Mouse (Mus musculus): ENCODE data around the gene Lipc. TPM values are rescaled to one million over a fixed set of nuclear protein-coding genes. Genes with fewer than 3 reads are reported as not detected.
"Not testable (repeated sequence)": the region's sequence is repeated elsewhere in the genome, so short reads cannot be mapped to it uniquely, and the experiment has no call there.

The Lipc gene
- polyA plus RNA-seq, 1 experiment, result 0.08 TPM

DNA sequence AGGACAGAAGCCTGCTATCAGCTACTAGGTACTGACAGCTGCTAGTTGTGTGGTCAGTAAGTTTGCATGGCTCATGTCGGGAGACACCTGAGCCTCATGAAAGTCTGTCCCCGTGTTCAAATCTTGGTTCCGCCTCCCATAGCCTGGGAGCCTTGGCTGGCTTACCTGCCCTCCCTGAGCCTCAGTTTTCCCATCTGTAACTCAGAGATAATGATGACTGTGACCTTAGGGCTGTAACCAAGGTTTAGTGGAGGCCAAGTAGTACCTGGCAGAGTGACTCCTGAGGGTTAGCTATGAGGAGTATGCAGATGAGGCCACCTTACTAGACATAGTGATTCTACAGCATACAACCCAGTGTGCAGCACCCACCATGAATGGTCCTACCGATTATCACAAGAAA lies 81.7 kb downstream of the Lipc start:
- peaks cover 6% of the 10 kb centered on the region for H3K4me1 ChIP-seq (ENCODE audit: control insufficient read depth, insufficient read depth, low read length)
- no peak overlapping the region for H3K4me3 ChIP-seq (replicated peaks; ENCODE audit: insufficient read depth, low read depth, low read length)
- TF ChIP-seq CTCF (IDR thresholded peaks at IDR 0.05; ENCODE audit: borderline replicate concordance, insufficient read depth, low read depth, low read length) (no peak), POLR2A (IDR thresholded peaks at IDR 0.05; ENCODE audit: borderline replicate concordance, insufficient read depth, low read length) (no peak)
- H3K27me3 ChIP-seq (ENCODE audit: control insufficient read depth, insufficient read depth, low read length), result no peaks in the 10 kb centered on the region
- 93% methylated on average over 4 of the region's 4 CpGs for WGBS
- no peak overlapping the region for H3K27ac ChIP-seq (ENCODE audit: insufficient read depth, low read length)
- no peak for DNase-seq

DNA sequence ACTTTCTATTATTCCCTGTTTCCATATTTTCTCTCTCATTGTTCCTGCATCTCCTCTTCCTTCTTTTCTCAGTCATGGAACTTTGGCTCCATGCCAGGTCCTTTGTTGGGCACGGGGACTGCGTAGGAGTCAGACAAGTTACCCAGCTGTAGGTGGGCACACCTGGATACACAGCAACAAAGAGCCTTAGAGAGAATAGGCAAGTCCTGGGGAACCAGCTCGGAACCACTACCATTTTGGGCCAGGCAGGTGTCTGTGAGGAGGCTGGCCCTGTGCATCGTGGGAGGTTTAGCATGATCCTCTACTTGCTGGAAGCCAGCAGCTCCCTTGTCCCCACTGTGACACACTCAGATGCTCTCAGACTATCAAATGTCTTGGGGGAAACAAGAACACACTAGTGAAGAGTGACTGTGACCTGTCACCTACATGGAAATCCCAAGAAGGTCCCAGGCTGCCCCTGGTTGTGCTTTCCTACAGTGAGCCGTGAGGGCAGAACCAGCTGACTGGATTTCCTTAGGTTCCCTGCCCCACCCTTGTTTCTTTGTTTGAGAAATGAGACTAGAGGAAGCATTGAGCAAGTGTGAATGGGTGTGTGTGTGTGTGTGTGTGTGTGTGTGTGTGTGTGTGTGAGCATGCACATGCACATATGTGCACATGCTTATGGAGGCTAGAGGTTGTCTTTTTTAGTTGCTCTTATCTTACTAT lies 82.7 kb downstream of the Lipc start:
- Histone ChIP-seq H3K4me3 (replicated peaks; ENCODE audit: insufficient read depth, low read depth, low read length) (no peak overlapping the region), H3K4me1 (ENCODE audit: control insufficient read depth, insufficient read depth, low read length) (no peaks in the 10 kb centered on the region), H3K27ac (ENCODE audit: insufficient read depth, low read length) (no peak overlapping the region), H3K27me3 (ENCODE audit: control insufficient read depth, insufficient read depth, low read length) (no peaks in the 10 kb centered on the region)
- DNase-seq, result no peak
- 72% methylated on average over 5 of the region's 5 CpGs for WGBS
- TF ChIP-seq POLR2A (IDR thresholded peaks at IDR 0.05; ENCODE audit: borderline replicate concordance, insufficient read depth, low read length), result no peak

DNA sequence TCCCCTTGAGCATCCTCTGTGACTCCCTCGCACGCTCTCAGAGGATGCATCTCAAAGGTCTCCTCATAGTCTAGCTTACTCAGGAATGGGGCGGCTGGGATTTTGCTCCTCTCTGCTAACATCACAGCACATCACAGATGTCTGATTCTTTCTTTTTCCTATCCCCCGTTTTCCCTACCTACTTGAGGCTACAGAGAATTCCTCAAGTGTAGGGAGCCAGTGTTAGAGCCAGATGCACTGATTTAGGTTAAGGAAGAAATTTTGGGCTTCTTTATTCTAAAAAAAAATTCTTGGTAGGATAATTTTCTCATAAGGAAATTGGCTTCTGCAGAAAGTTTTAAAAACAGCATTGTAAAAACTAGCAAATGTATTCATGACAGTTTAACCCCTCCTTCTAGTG lies 84.6 kb downstream of the Lipc start:
- TF ChIP-seq POLR2A (IDR thresholded peaks at IDR 0.05; ENCODE audit: borderline replicate concordance, insufficient read depth, low read length) (no peak), CTCF (IDR thresholded peaks at IDR 0.05; ENCODE audit: borderline replicate concordance, insufficient read depth, low read depth, low read length) (no peak)
- no peak overlapping the region for H3K4me3 ChIP-seq (replicated peaks; ENCODE audit: insufficient read depth, low read depth, low read length)
- H3K27ac ChIP-seq (ENCODE audit: insufficient read depth, low read length), result no peak overlapping the region
- no peak for DNase-seq
- H3K27me3 ChIP-seq (ENCODE audit: control insufficient read depth, insufficient read depth, low read length), result no peaks in the 10 kb centered on the region
- WGBS, result 91% methylated on average over 4 of the region's 4 CpGs
- no peaks in the 10 kb centered on the region for H3K4me1 ChIP-seq (ENCODE audit: control insufficient read depth, insufficient read depth, low read length)

DNA sequence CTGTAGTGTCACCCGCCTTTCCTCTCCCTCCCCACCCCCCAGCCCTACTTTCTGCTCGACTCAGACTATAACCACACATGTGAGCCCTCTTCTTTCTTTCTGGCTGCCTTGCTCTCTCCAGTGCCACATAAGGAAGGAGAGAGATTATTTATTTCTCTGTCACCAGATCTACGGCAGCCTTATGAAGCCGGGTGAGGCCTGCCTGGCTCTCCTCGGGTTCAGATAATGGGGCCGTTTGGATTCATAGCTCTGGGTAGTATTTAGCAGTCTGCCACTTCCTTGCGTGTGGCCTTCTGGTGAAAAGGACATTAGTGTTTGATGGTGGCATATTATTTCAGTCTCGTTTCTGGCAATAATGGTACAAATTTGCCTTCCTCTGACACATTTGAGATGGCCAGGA lies 88.0 kb downstream of the Lipc start:
- Histone ChIP-seq H3K4me1 (ENCODE audit: control insufficient read depth, insufficient read depth, low read length) (no peaks in the 10 kb centered on the region), H3K27ac (ENCODE audit: insufficient read depth, low read length) (no peak overlapping the region), H3K27me3 (ENCODE audit: control insufficient read depth, insufficient read depth, low read length) (no peaks in the 10 kb centered on the region), H3K4me3 (replicated peaks; ENCODE audit: insufficient read depth, low read depth, low read length) (no peak overlapping the region)
- 83% methylated on average over 8 of the region's 8 CpGs for WGBS
- no peak for DNase-seq
- TF ChIP-seq POLR2A (IDR thresholded peaks at IDR 0.05; ENCODE audit: borderline replicate concordance, insufficient read depth, low read length), result no peak
- no peak for TF ChIP-seq CTCF (IDR thresholded peaks at IDR 0.05; ENCODE audit: borderline replicate concordance, insufficient read depth, low read depth, low read length)

DNA sequence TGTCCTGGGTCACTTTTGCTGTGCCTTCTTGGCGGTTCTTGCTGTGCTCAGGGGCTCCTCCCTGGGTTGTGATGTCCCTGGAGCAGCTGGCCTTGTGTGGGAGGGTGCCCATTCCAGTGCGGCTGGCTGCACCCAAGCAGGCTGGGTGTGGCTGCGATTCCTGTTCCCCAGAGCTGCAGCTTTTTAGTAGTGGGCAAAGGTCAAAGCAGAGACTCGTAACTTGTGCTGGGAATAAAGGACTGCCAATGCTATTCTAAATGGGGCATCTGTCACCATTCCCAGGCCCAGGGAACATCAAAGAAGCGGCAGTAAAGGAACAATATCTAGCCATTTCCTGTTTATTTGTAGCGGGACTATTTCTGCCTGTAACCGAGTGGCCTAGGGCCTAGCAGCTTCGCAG lies 88.7 kb downstream of the Lipc start:
- 52% methylated on average over 8 of the region's 8 CpGs for WGBS
- TF ChIP-seq POLR2A (IDR thresholded peaks at IDR 0.05; ENCODE audit: borderline replicate concordance, insufficient read depth, low read length) (no peak), CTCF (IDR thresholded peaks at IDR 0.05; ENCODE audit: borderline replicate concordance, insufficient read depth, low read depth, low read length) (no peak)
- Histone ChIP-seq H3K27ac (ENCODE audit: insufficient read depth, low read length) (no peak overlapping the region), H3K4me1 (ENCODE audit: control insufficient read depth, insufficient read depth, low read length) (no peaks in the 10 kb centered on the region), H3K4me3 (replicated peaks; ENCODE audit: insufficient read depth, low read depth, low read length) (no peak overlapping the region), H3K27me3 (ENCODE audit: control insufficient read depth, insufficient read depth, low read length) (no peaks in the 10 kb centered on the region)
- DNase-seq, result no peak

DNA sequence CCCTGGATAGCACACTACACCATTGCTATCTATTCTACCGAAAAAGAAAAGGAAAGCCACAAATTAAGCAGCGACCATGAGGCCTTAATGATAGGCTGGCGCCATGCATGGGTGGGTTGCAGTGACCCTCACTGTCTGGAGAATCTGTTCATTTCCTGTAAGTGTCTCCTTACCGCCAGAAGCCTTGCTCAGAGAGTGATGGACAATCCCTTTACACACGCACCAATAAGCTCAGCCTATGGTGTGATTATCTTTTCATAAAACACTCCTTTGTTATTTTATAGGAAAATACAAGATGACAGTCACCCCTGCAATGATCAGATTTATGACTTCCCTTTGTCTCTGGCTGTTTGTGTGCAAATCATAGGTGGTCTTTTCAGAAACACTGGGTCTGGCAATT lies 92.8 kb downstream of the Lipc start:
- no peak for DNase-seq
- Histone ChIP-seq H3K27me3 (ENCODE audit: control insufficient read depth, insufficient read depth, low read length) (no peaks in the 10 kb centered on the region), H3K4me3 (replicated peaks; ENCODE audit: insufficient read depth, low read depth, low read length) (no peak overlapping the region), H3K4me1 (ENCODE audit: control insufficient read depth, insufficient read depth, low read length) (no peaks in the 10 kb centered on the region), H3K27ac (ENCODE audit: insufficient read depth, low read length) (no peak overlapping the region)
- TF ChIP-seq CTCF (IDR thresholded peaks at IDR 0.05; ENCODE audit: borderline replicate concordance, insufficient read depth, low read depth, low read length) (no peak), POLR2A (IDR thresholded peaks at IDR 0.05; ENCODE audit: borderline replicate concordance, insufficient read depth, low read length) (no peak)
- WGBS, result 75% methylated on average over 5 of the region's 5 CpGs

DNA sequence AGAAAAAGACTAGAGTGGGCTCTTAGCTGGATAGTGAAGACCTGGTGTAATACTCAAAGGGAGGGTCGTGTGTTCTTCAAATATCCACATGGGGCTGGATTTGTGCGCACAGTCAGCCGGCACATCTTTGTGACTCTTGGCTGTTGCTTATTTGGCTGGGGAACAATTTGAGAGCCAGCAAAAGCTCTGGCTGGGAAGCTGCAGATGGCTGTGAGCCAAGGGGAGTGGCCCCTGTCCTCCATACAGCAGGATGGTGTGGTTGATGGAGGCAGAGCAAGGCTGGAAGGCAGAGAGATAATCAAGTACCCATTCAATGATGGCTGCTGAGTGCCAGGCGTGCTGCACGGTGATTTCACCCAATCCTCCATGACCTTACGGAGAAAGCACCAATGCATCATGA lies 96.2 kb downstream of the Lipc start:
- Histone ChIP-seq H3K4me1 (ENCODE audit: control insufficient read depth, insufficient read depth, low read length) (no peaks in the 10 kb centered on the region), H3K27ac (ENCODE audit: insufficient read depth, low read length) (no peak overlapping the region), H3K4me3 (replicated peaks; ENCODE audit: insufficient read depth, low read depth, low read length) (no peak overlapping the region), H3K27me3 (ENCODE audit: control insufficient read depth, insufficient read depth, low read length) (no peaks in the 10 kb centered on the region)
- WGBS, result 44% methylated on average over 6 of the region's 6 CpGs
- no peak for DNase-seq
- TF ChIP-seq POLR2A (IDR thresholded peaks at IDR 0.05; ENCODE audit: borderline replicate concordance, insufficient read depth, low read length), result no peak
- TF ChIP-seq CTCF (IDR thresholded peaks at IDR 0.05; ENCODE audit: borderline replicate concordance, insufficient read depth, low read depth, low read length), result no peak

DNA sequence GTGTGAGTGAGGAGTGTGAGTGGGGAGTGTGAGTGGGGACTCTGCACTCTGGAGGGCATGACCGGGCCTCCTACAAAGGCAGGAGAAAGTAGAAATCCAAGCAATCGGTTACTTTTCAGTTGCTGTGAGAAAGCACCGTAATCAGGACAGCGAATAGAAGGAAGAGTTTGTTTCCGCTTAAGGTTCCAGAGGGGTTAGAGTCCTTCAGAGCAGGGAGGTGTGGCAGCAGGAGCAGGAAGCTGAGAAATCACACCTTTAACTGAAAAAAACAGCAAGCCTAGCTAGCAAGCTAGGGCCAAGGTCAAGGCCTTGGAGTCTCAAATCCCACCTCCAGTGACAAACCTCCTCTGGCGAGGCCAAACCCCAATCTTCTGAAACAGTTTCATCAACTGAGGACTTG lies 97.1 kb downstream of the Lipc start:
- 93% methylated on average over 6 of the region's 6 CpGs for WGBS
- H3K27me3 ChIP-seq (ENCODE audit: control insufficient read depth, insufficient read depth, low read length), result no peaks in the 10 kb centered on the region
- H3K4me1 ChIP-seq (ENCODE audit: control insufficient read depth, insufficient read depth, low read length), result no peaks in the 10 kb centered on the region
- H3K4me3 ChIP-seq (replicated peaks; ENCODE audit: insufficient read depth, low read depth, low read length), result no peak overlapping the region
- H3K27ac ChIP-seq (ENCODE audit: insufficient read depth, low read length), result no peak overlapping the region
- no peak for DNase-seq
- TF ChIP-seq CTCF (IDR thresholded peaks at IDR 0.05; ENCODE audit: borderline replicate concordance, insufficient read depth, low read depth, low read length), result no peak
- no peak for TF ChIP-seq POLR2A (IDR thresholded peaks at IDR 0.05; ENCODE audit: borderline replicate concordance, insufficient read depth, low read length)

DNA sequence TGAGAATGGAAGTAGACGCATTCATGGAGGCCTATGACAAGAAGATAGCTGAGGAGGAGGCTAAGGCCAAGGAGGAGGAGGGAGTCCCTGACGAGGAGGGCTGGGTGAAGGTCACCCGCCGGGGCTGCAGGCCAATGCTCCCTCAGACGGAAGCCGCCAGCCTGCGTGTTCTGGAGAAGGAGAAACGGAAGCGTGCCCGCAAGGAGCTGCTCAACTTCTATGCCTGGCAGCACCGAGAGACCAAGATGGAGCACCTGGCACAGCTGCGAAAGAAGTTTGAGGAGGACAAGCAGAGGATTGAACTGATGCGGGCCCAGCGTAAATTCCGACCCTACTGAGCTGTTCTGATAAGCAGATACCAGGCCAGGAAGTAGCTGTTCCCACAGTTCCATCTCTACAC lies 98.9 kb downstream of the Lipc start:
- 91% methylated on average over 15 of the region's 15 CpGs for WGBS
- H3K4me1 ChIP-seq (ENCODE audit: control insufficient read depth, insufficient read depth, low read length); H3K4me3 ChIP-seq (replicated peaks; ENCODE audit: insufficient read depth, low read depth, low read length); DNase-seq; H3K27me3 ChIP-seq (ENCODE audit: control insufficient read depth, insufficient read depth, low read length); H3K27ac ChIP-seq (ENCODE audit: insufficient read depth, low read length): not testable (repeated sequence)

Data from cerebellum, adult 2 months (tissue).